8 mouse cellular contexts compared by ENCODE assay signal in genomic region chr7:117553228-117553627, GRCm38 (mm10).
DNase-seq lines count a peak whose midpoint lies in the region; ATAC-seq lines count a peak whose summit lies in the region.
"Had no signal": no experiment of that assay in that cellular context is flagged by ENCODE, and none has a peak within 500 bp of the region (broad histone marks: within the 10 kb centered on the region; RNA-seq: fewer than 3 reads in every experiment).

No protein-coding gene starts in this region.

- no peak overlapping the region for H3K4me3 ChIP-seq in embryonic facial prominence, embryonic 14.5 days (ENCODE audit: low read depth, low read length)
- no peak overlapping the region for H3K4me3 ChIP-seq in midbrain, embryonic 11.5 days (ENCODE audit: low read depth, low read length)

- H3K9me3 ChIP-seq in embryonic facial prominence, embryonic 14.5 days (ENCODE audit: control insufficient read depth, low read length): no peaks in the 10 kb centered on the region
- no peaks in the 10 kb centered on the region for H3K9me3 ChIP-seq in midbrain, embryonic 11.5 days (ENCODE audit: control insufficient read depth, low read length)

- peak; percentile 62 for DNase-seq in kidney, postnatal 10 days
- no peak for DNase-seq in kidney, adult 11 months
- peak; percentile 43 for DNase-seq in embryonic facial prominence, embryonic 14.5 days (ENCODE audit: low spot score)
- peak; percentile 18 to 56 for DNase-seq in heart, adult 9 months (ENCODE audit: low spot score in 2 of 2)
- DNase-seq in midbrain, embryonic 11.5 days (ENCODE audit: low spot score, missing footprints): peak; percentile 91
- DNase-seq in cerebellum, adult 8-10 months: no peak
- DNase-seq: lung, adult 18-20 months had no signal

- 41% methylated on average over 12 of the region's 12 CpGs for WGBS in embryonic facial prominence, embryonic 14.5 days
- WGBS in midbrain, embryonic 11.5 days: 10% methylated on average over 12 of the region's 12 CpGs

- H3K36me3 ChIP-seq in embryonic facial prominence, embryonic 14.5 days (ENCODE audit: control insufficient read depth, insufficient read depth, low read length): no peaks in the 10 kb centered on the region
- no peaks in the 10 kb centered on the region for H3K36me3 ChIP-seq in midbrain, embryonic 11.5 days (ENCODE audit: control insufficient read depth, insufficient read depth, low read length)

- H3K27me3 ChIP-seq in embryonic facial prominence, embryonic 14.5 days (replicated peaks; ENCODE audit: control insufficient read depth, insufficient read depth, low read length): no peaks in the 10 kb centered on the region
- no peaks in the 10 kb centered on the region for H3K27me3 ChIP-seq in midbrain, embryonic 11.5 days (ENCODE audit: control insufficient read depth, insufficient read depth, low read length)

- no peak overlapping the region for H3K4me2 ChIP-seq in embryonic facial prominence, embryonic 14.5 days (ENCODE audit: low read depth, low read length)
- H3K4me2 ChIP-seq in midbrain, embryonic 11.5 days: no peak overlapping the region

- no peak for ATAC-seq in embryonic facial prominence, embryonic 14.5 days (ENCODE audit: low read depth)
- ATAC-seq in midbrain, embryonic 11.5 days (ENCODE audit: low FRiP score): peak; percentile 89
- ATAC-seq in megakaryocyte-erythroid progenitor cell, adult 5-6 weeks (replicated peaks; ENCODE audit: low FRiP score, low TSS enrichment, poor library complexity, severe bottlenecking): no peak

- peaks cover 14% of the 10 kb centered on the region; the same call in 1 of the 2 replicates for H3K4me1 ChIP-seq in embryonic facial prominence, embryonic 14.5 days (ENCODE audit: control insufficient read depth, insufficient read depth, low read length)
- H3K4me1 ChIP-seq in midbrain, embryonic 11.5 days (ENCODE audit: control insufficient read depth, insufficient read depth, low read length): peaks cover 18% of the 10 kb centered on the region

- no peak overlapping the region for H3K27ac ChIP-seq in embryonic facial prominence, embryonic 14.5 days (replicated peaks; ENCODE audit: low read depth, low read length)
- no peak overlapping the region; the same call in 1 of the 2 replicates for H3K27ac ChIP-seq in midbrain, embryonic 11.5 days (ENCODE audit: low read depth, low read length)

- H3K9ac ChIP-seq in embryonic facial prominence, embryonic 14.5 days (ENCODE audit: low read depth, low read length): no peak overlapping the region
- H3K9ac ChIP-seq in midbrain, embryonic 11.5 days (ENCODE audit: low read length): no peak overlapping the region

Comparison
In these comparisons a context has a peak if more than half of its experiments do, and no peak if none do; other contexts are left out.
1. DNase-seq: peak in kidney, postnatal 10 days (single experiment), embryonic facial prominence, embryonic 14.5 days (single experiment), heart, adult 9 months (2 of 2) and midbrain, embryonic 11.5 days (single experiment); none in kidney, adult 11 months (single experiment) and cerebellum, adult 8-10 months (single experiment).